Mouse (Mus musculus) CH12.LX (cell line): Measurements from ENCODE around the gene Emc10. TPM values are rescaled to one million over a fixed set of nuclear protein-coding genes. Genes with fewer than 3 reads are reported as not detected.

ENCODE experiments used
- DNase-seq: peaks from one replicate; pipeline ENCODE4 v3.0.0-alpha.2; 2013; ENCODE audit errors: extremely low read depth
- H3K27ac ChIP-seq: 2 replicates; pipeline ENCODE4 v1.5.1; 2012; ENCODE audit warnings: low read depth, mild to moderate bottlenecking, control low read depth, moderate library complexity; ENCODE audit not compliant: insufficient read depth
- H3K27me3 ChIP-seq: replicated peaks from 2 replicates; pipeline ENCODE3; 2012; ENCODE audit warnings: inconsistent platforms
- H3K36me3 ChIP-seq, 2 experiments: replicated peaks in 1 of 2; 2 replicates each; pipeline versions ENCODE3 to v1.6.1; 2012; ENCODE audit warnings: inconsistent platforms in 1 of 2, low read length in 1 of 2, mild to moderate bottlenecking in 1 of 2, mixed read lengths in 1 of 2, moderate library complexity in 1 of 2; ENCODE audit not compliant: control insufficient read depth in 1 of 2, insufficient read depth in 1 of 2
- H3K4me1 ChIP-seq, 2 experiments: 2 replicates each; pipeline ENCODE4 v1.6.1; 2012; ENCODE audit warnings: inconsistent platforms in 1 of 2, moderate library complexity in 1 of 2; ENCODE audit not compliant: insufficient read depth in 2 of 2, control insufficient read depth in 1 of 2
- H3K4me2 ChIP-seq: 2 replicates; pipeline ENCODE4 v1.6.1; 2012; ENCODE audit warnings: low read depth, mild to moderate bottlenecking, control low read depth; ENCODE audit not compliant: poor library complexity, insufficient read depth, severe bottlenecking
- H3K4me3 ChIP-seq, 3 experiments: fragments of 150-350 bp in 1 of 3; sonication (generic) in 1 of 3; replicated peaks in 1 of 3; 2 replicates each; pipeline versions ENCODE3 to v1.5.1; 2011 to 2012; ENCODE audit warnings: low read depth in 2 of 3, low read length in 2 of 3, mild to moderate bottlenecking in 2 of 3, moderate library complexity in 2 of 3, control low read depth in 1 of 3, improper control_type of control experiment in 1 of 3, inconsistent platforms in 1 of 3, mixed read lengths in 1 of 3; ENCODE audit not compliant: poor library complexity in 1 of 3
- H3K79me2 ChIP-seq: replicated peaks from 2 replicates; pipeline ENCODE4 v1.6.1; 2012; ENCODE audit warnings: mild to moderate bottlenecking, moderate library complexity; ENCODE audit not compliant: control insufficient read depth, poor library complexity, insufficient read depth, severe bottlenecking; ENCODE audit errors: extremely low read depth
- H3K9ac ChIP-seq: 2 replicates; pipeline ENCODE4 v1.6.1; 2012; ENCODE audit warnings: low read depth, mild to moderate bottlenecking, control low read depth, moderate library complexity; ENCODE audit not compliant: insufficient read depth
- H3K9me3 ChIP-seq: replicated peaks from 2 replicates; pipeline ENCODE3; 2012; ENCODE audit warnings: low read length, inconsistent platforms, mixed read lengths
- CHD2 ChIP-seq: IDR thresholded peaks from 2 replicates; pipeline ENCODE4 v1.6.1; 2011; ENCODE audit warnings: low read length, improper control_type of control experiment
- ELF1 ChIP-seq: IDR thresholded peaks from 2 replicates; pipeline ENCODE4 v1.6.1; 2014; ENCODE audit warnings: low read depth, mild to moderate bottlenecking, inconsistent platforms, low read length, improper control_type of control experiment
- EP300 ChIP-seq: IDR thresholded peaks from 2 replicates; pipeline ENCODE4 v1.6.1; 2011; ENCODE audit warnings: low read length, improper control_type of control experiment
- ETS1 ChIP-seq: conservative IDR thresholded peaks from 2 replicates; pipeline ENCODE4 v1.6.1; 2012; ENCODE audit warnings: low read depth, mild to moderate bottlenecking, inconsistent platforms, low read length, improper control_type of control experiment, moderate library complexity
- GABPA ChIP-seq: IDR thresholded peaks from 2 replicates; pipeline ENCODE4 v1.6.1; 2012; ENCODE audit warnings: low read depth, low read length, improper control_type of control experiment, inconsistent platforms; ENCODE audit not compliant: insufficient replicate concordance
- HCFC1 ChIP-seq: IDR thresholded peaks from 2 replicates; pipeline ENCODE4 v1.6.1; 2012; ENCODE audit warnings: low read depth, mild to moderate bottlenecking, inconsistent platforms, low read length, improper control_type of control experiment
- JUN ChIP-seq: IDR thresholded peaks from 2 replicates; pipeline ENCODE4 v1.6.1; 2011; ENCODE audit warnings: low read depth, mild to moderate bottlenecking, low read length, improper control_type of control experiment, moderate library complexity; ENCODE audit not compliant: insufficient read depth
- JUND ChIP-seq: conservative IDR thresholded peaks from 2 replicates; pipeline ENCODE4 v1.6.1; 2011; ENCODE audit warnings: low read depth, low read length, improper control_type of control experiment
- MAX ChIP-seq: IDR thresholded peaks from 2 replicates; pipeline ENCODE4 v1.6.1; 2011; ENCODE audit warnings: low read length, improper control_type of control experiment
- MEF2A ChIP-seq: IDR thresholded peaks from 2 replicates; pipeline ENCODE4 v1.6.1; 2014; ENCODE audit warnings: low read depth, mild to moderate bottlenecking, inconsistent platforms, low read length, improper control_type of control experiment, borderline replicate concordance
- MYC ChIP-seq: IDR thresholded peaks from 2 replicates; pipeline ENCODE4 v1.6.1; 2011; ENCODE audit warnings: low read depth, mild to moderate bottlenecking, improper control_type of control experiment, low read length
- NELFE ChIP-seq: IDR thresholded peaks from 2 replicates; pipeline ENCODE4 v1.6.1; 2011; ENCODE audit warnings: low read depth, low read length, improper control_type of control experiment
- PAX5 ChIP-seq: IDR thresholded peaks from 2 replicates; pipeline ENCODE4 v1.6.1; 2012; ENCODE audit warnings: low read length, inconsistent platforms, mixed read lengths
- POLR2A ChIP-seq: IDR thresholded peaks from 2 replicates; pipeline ENCODE4 v1.6.1; 2011; ENCODE audit warnings: low read depth, mild to moderate bottlenecking, improper control_type of control experiment, low read length
- POLR2AphosphoS2 ChIP-seq: IDR thresholded peaks from 2 replicates; pipeline ENCODE4 v1.6.1; 2011; ENCODE audit warnings: low read depth, low read length, improper control_type of control experiment
- RAD21 ChIP-seq: IDR thresholded peaks from 2 replicates; pipeline ENCODE4 v1.6.1; 2011; ENCODE audit warnings: low read depth, mild to moderate bottlenecking, low read length, improper control_type of control experiment, moderate library complexity
- TCF12 ChIP-seq: IDR thresholded peaks from 2 replicates; pipeline ENCODE4 v1.6.1; 2014; ENCODE audit warnings: low read depth, mild to moderate bottlenecking, inconsistent platforms, low read length, improper control_type of control experiment
- UBTF ChIP-seq: IDR thresholded peaks from 2 replicates; pipeline ENCODE4 v1.6.1; 2012; ENCODE audit warnings: low read depth, mild to moderate bottlenecking, inconsistent platforms, low read length, improper control_type of control experiment, moderate library complexity
- USF1 ChIP-seq: IDR thresholded peaks from 2 replicates; pipeline ENCODE4 v1.6.1; 2014; ENCODE audit warnings: low read depth, mild to moderate bottlenecking, inconsistent platforms, low read length, improper control_type of control experiment
- USF2 ChIP-seq: conservative IDR thresholded peaks from 2 replicates; pipeline ENCODE4 v1.6.1; 2011; ENCODE audit warnings: low read depth, low read length, improper control_type of control experiment
- ZC3H11A ChIP-seq: IDR thresholded peaks from 2 replicates; pipeline ENCODE4 v1.6.1; 2012; ENCODE audit warnings: low read depth, mild to moderate bottlenecking, inconsistent platforms, low read length, improper control_type of control experiment
- ZKSCAN1 ChIP-seq: IDR thresholded peaks from 2 replicates; pipeline ENCODE4 v1.6.1; 2012; ENCODE audit warnings: low read depth, inconsistent platforms, low read length, improper control_type of control experiment, borderline replicate concordance
- ZMIZ1 ChIP-seq: IDR thresholded peaks from 2 replicates; pipeline ENCODE4 v1.6.1; 2012; ENCODE audit warnings: low read depth, mild to moderate bottlenecking, inconsistent platforms, low read length, improper control_type of control experiment
- dilution Hi-C: fragments of 300-500 bp; cut with MboI; formaldehyde crosslinking; loops from 2 replicates; pipeline ENCODE4 v1.14.3; 2020; ENCODE audit warnings: low sequenced_read_pairs; ENCODE audit not compliant: extremely low pct_unique_long_range_greater_than_20kb, extremely low pct_ligation_motif_present
- in situ Hi-C: fragments of 300-500 bp; cut with MboI; formaldehyde crosslinking; loops from 3 replicates; pipeline ENCODE4 v1.14.3; 2019; ENCODE audit warnings: low sequenced_read_pairs, low pct_ligation_motif_present, low pct_unique_long_range_greater_than_20kb, mixed read lengths
- polyA plus RNA-seq: library from polyadenylated mRNA; unstranded; fragments of >175 nt; gene quantifications from 2 replicates; pipeline ENCODE4 v1.2.1, GENCODE M21; 2012; ENCODE audit warnings: low read depth; ENCODE audit not compliant: insufficient read length
- total RNA-seq, 2 experiments: library from RNA; depleted of rRNA; stranded (reverse); fragments of 300-350 nt in 1 of 2; fragments of >200 nt in 1 of 2; gene quantifications; 2 replicates each; pipeline ENCODE4 v1.2.3; 2012 to 2014

Gene Emc10
- total and polyA plus RNA-seq, 3 experiments = 14.4 to 49.1 (median 32.4) TPM

DNA sequence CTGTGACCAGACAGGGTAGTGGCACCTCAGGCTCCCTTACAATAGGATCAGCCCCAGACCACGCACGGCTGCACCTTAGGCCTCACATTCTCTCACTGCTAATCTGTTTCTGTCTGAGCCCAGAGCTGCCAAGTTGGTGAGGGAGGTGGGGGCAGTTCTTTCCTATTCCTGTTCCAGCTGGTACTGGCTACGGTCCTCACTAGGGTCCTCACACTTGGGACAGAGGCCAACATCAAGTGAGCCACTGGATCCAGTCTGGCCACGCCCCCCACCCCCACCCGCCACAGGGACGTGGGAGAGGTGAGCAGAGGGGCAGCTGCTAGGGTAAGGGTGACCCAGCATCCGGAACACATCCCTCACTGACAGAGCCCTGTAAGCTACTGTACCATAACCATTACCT is 40.7 kb upstream of the Emc10 start:
- H3K4me1 ChIP-seq = peaks cover 53 to 68% of the 10 kb centered on the region in 2 experiments
- peaks cover 67 to 86% of the 10 kb centered on the region in 2 experiments for H3K36me3 ChIP-seq
- H3K27ac ChIP-seq = peak overlapping the region; percentile 61
- TF ChIP-seq MYC (no peak), POLR2AphosphoS2 (no peak), POLR2A (no peak), TCF12 (no peak), USF2 (no peak)
- H3K9me3 ChIP-seq = no peaks in the 10 kb centered on the region
- in situ Hi-C loops (no loop called here), dilution Hi-C loops (no loop called here)
- H3K4me2 ChIP-seq = no peak overlapping the region
- no peak overlapping the region for H3K4me3 ChIP-seq
- no peaks in the 10 kb centered on the region for H3K27me3 ChIP-seq
- DNase-seq = no peak
- no peak overlapping the region for H3K9ac ChIP-seq
- no peaks in the 10 kb centered on the region for H3K79me2 ChIP-seq

DNA sequence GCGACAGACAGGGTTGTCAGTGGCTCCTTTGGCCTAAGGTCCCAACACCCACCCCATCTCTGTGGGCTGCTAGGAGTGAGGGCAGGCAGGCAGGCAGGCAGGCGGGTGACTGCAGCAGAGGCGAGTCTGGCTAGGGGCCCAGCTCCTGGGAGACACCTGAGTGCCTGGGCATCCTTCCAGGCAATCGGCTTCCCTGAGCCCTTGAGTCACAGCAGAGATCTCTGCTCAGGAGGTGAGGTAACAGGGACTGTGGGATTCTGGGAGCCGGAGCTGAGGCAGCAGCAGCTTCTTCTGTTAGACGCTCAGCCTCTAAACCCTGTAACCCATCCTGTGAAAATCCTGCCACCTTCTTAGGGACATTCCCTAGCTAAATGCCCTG is 40.2 kb upstream of the Emc10 start:
- Histone ChIP-seq H3K9me3 (no peaks in the 10 kb centered on the region), H3K4me2 (no peak overlapping the region), H3K27me3 (no peaks in the 10 kb centered on the region), H3K27ac (peak overlapping the region; percentile 61), H3K79me2 (no peaks in the 10 kb centered on the region), H3K4me1 (peaks cover 53 to 72% of the 10 kb centered on the region in 2 experiments), H3K36me3 (peaks cover 63 to 81% of the 10 kb centered on the region in 2 experiments), H3K9ac (no peak overlapping the region), H3K4me3 (no peak overlapping the region)
- in situ Hi-C loops (no loop called here), dilution Hi-C loops (no loop called here)
- no peak for TF ChIP-seq MAX
- no peak for TF ChIP-seq ZKSCAN1
- no peak for TF ChIP-seq NELFE
- TF ChIP-seq ETS1 = no peak
- TF ChIP-seq MYC = no peak
- no peak for TF ChIP-seq ELF1
- no peak for DNase-seq

DNA sequence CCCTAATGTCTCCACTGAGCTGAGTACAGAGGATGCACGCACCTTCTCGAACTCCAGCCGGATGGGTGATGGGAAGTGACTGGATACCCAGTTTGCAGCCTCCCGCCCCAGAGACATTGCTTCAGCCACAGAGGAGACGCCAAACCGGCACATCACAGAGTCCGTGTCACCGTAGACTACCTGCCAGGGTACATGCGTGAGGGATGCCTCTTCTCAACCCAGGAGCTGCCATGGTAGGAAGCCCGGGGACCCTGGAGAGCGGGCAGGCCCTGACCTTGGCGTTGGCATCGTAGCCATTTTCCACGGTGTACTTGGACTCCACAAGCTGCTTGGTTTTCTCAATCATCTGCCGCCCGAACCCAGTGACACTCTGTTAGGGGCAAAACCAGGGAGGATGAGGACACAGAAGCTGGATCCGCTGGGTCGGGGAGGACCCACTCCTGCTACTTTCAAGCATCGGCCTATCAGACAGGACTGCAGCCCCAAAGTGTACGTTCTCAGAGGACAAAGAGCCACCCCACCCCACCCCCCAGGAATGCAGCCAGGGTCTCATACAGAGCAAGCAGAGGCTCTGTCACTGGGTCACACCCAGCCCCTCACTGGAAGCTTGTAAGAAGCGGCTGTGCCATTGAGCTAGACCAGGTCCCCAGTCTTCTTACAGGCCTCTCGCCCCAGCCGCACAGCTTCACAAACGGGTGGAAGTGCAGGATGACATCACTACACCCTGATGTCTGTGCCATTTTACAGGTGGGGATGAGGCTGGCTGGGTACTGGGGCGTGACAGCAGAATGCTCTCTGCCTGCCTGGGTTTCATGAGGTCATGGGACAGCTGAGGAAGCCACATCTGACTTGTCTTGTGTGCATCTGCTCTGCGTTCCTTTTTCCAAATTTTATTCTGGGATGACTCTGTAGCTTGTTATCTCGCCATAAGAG is 39.6 kb upstream of the Emc10 start:
- DNase-seq = peak; percentile 84
- no peaks in the 10 kb centered on the region; the same call in 1 of the 2 replicates for H3K79me2 ChIP-seq
- no peaks in the 10 kb centered on the region for H3K9me3 ChIP-seq
- peaks cover 53 to 72% of the 10 kb centered on the region in 2 experiments for H3K4me1 ChIP-seq
- no peak overlapping the region for H3K4me2 ChIP-seq
- no peak overlapping the region for H3K9ac ChIP-seq
- peak overlapping the region; percentile 61 for H3K27ac ChIP-seq
- dilution Hi-C loops = no loop called here
- in situ Hi-C loops = no loop called here
- H3K36me3 ChIP-seq = peaks cover 56 to 75% of the 10 kb centered on the region in 2 experiments
- no peaks in the 10 kb centered on the region for H3K27me3 ChIP-seq
- no peak overlapping the region for H3K4me3 ChIP-seq
- peak; percentile 98 for TF ChIP-seq ETS1
- TF ChIP-seq JUND = no peak; the same call in 1 of the 2 replicates
- TF ChIP-seq EP300 = peak; percentile 59
- no peak for TF ChIP-seq ZC3H11A
- no peak for TF ChIP-seq RAD21
- TF ChIP-seq PAX5 = no peak
- TF ChIP-seq UBTF = no peak
- no peak for TF ChIP-seq USF1
- TF ChIP-seq POLR2AphosphoS2 = no peak
- no peak for TF ChIP-seq ZMIZ1
- TF ChIP-seq MEF2A = peak; percentile 34; the same call in 1 of the 2 replicates
- peak; percentile 22; the same call in 1 of the 2 replicates for TF ChIP-seq GABPA
- TF ChIP-seq JUN = peak; percentile 39; the same call in 1 of the 2 replicates
- no peak for TF ChIP-seq CHD2
- no peak for TF ChIP-seq HCFC1
- TF ChIP-seq MYC = 0 out of 2 replicates have a peak, but pooled peaks have one; percentile 31
